Mouse (Mus musculus) small intestine, adult 2 months (tissue): ENCODE measurements around the gene Bcl7c.

ENCODE experiments used
- CTCF ChIP-seq: fragments of 200-500 bp; IDR thresholded peaks from 2 replicates; pipeline ENCODE4 v1.5.1; 2012; ENCODE audit warnings: low read depth, mild to moderate bottlenecking, control low read depth, inconsistent platforms, low read length, moderate library complexity, mixed read lengths; ENCODE audit not compliant: insufficient replicate concordance, insufficient read length; ENCODE audit errors: extremely low read depth
- POLR2A ChIP-seq: fragments of 200-500 bp; IDR thresholded peaks from 2 replicates; pipeline ENCODE4 v1.6.1; 2012; ENCODE audit warnings: low read depth, mild to moderate bottlenecking, control low read depth, inconsistent platforms, low read length, moderate library complexity

- TF ChIP-seq CTCF (no peak), POLR2A (no peak)
Observed at GRCm38 (mm10) chr7:127704598-127704997, 4.1 kb downstream of the Bcl7c start.
